ENCODE assay signal across 17 mouse cellular contexts in genomic region chr15:96382223-96382622, GRCm38 (mm10).
"Had no signal": no experiment of that assay in that cellular context is flagged by ENCODE, and none has a peak within 500 bp of the region (broad histone marks: within the 10 kb centered on the region; RNA-seq: fewer than 3 reads in every experiment).

No protein-coding gene starts in this region.

- H3K4me3 ChIP-seq: liver, embryonic 15.5 days; lung, embryonic 15.5 days; megakaryocyte, embryonic 14.5 days; midbrain, embryonic 13.5 days; neural tube, embryonic 12.5 days; stomach, embryonic 15.5 days had no signal

- H3K9me3 ChIP-seq: liver, embryonic 15.5 days; lung, embryonic 15.5 days; megakaryocyte, embryonic 14.5 days; midbrain, embryonic 13.5 days; neural tube, embryonic 12.5 days; stomach, embryonic 15.5 days had no signal

- DNase-seq: liver, postnatal 0 days; lung, adult 2 months; right cerebral cortex, postnatal 14 days; thymus, adult 2 months; thymus, postnatal 25 days; thymus, postnatal 4 days had no signal

- H3K4me2 ChIP-seq: liver, embryonic 15.5 days; lung, embryonic 15.5 days; midbrain, embryonic 11.5 days; midbrain, embryonic 13.5 days; neural tube, embryonic 12.5 days; stomach, embryonic 15.5 days had no signal

- H3K27ac ChIP-seq: liver, embryonic 15.5 days; lung, embryonic 15.5 days; macrophage; midbrain, embryonic 13.5 days; neural tube, embryonic 12.5 days; stomach, embryonic 15.5 days; stomach, postnatal 0 days had no signal

- H3K4me1 ChIP-seq: liver, embryonic 15.5 days; midbrain, embryonic 13.5 days; neural tube, embryonic 12.5 days; stomach, embryonic 15.5 days had no signal

- ATAC-seq: liver, postnatal 0 days; lung, postnatal 0 days; midbrain, embryonic 13.5 days; midbrain, embryonic 16.5 days had no signal

- H3K27me3 ChIP-seq: liver, embryonic 15.5 days; lung, embryonic 15.5 days; megakaryocyte, embryonic 14.5 days; midbrain, embryonic 13.5 days; neural tube, embryonic 12.5 days; stomach, embryonic 15.5 days had no signal

- H3K9ac ChIP-seq: liver, embryonic 15.5 days; liver, postnatal 0 days; lung, embryonic 15.5 days; midbrain, embryonic 13.5 days; neural tube, embryonic 12.5 days; stomach, embryonic 15.5 days had no signal
